Mouse (Mus musculus) CD4-positive helper T cell, adult 2 months (primary cell): ENCODE results near the gene Prpmp5.
"Not testable (repeated sequence)": the region's sequence is repeated elsewhere in the genome, so short reads cannot be mapped to it uniquely, and the experiment has no call there.

Source experiments
- DNase-seq: peaks from one replicate; pipeline ENCODE4 v3.0.0-alpha.2; 2012; ENCODE audit warnings: low read depth, missing footprints, low spot score

The Prpmp5 gene

DNA sequence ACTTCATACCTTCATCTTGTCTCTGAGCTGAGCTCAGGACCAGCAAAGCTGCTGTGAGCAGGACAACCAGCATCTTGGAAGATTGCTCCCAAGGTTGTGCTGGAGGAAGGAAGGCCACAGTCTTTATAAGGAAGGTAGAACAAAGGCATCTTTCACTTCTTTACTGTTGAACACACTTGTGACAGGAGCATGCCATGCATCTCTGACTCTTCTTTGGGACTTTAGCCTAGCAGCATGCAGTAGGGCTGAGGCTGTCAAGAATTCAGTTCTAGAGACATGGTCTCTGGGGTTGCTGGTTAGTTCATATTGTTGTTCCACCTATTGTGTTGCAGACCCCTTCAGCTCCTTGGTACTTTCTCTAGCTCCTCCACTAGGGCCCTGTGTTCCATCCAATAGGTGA lies at the start of gene Prpmp5:
Gene Prpmp5 (minus strand): TSS at position 101 of the 400 bp plus-strand sequence.
- DNase-seq: not testable (repeated sequence)

DNA sequence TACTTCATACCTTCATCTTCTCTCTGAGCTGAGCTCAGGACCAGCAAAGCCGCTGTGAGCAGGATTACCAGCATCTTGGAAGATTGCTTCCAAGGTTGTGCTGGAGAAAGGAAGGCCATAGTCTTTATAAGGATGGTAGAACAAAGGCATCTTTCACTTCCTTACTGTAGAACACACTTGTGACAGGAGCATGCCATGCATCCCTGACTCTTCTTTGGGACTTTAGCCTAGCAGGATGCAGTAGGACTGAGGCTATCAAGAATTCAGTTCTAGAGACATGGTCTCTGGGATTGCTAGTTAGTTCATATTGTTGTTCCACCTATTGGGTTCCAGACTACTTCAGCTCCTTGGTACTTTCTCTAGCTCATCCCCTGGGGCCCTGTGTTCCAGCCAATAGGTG lies 49.5 kb upstream of the Prpmp5 start, which contains the start of gene Gm8882:
Gene Gm8882 (minus strand): TSS at position 101 of the 400 bp plus-strand sequence.
- DNase-seq: not testable (repeated sequence)
